Mouse (Mus musculus) intestine, embryonic 14.5 days (tissue): ENCODE measurements around the gene Rnf220. TPM values are rescaled to one million over a fixed set of nuclear protein-coding genes. Genes with fewer than 3 reads are reported as not detected.

ENCODE experiments used
- ATAC-seq: fragments of 200-750 bp; cut with Nextera tagmentation; replicated peaks from 2 replicates; pipeline ENCODE4 v1.8.0; 2017; ENCODE audit warnings: low read depth, moderate number of reproducible peaks, moderate TSS enrichment, moderate library complexity; ENCODE audit not compliant: low FRiP score, low TSS enrichment
- DNase-seq: peaks from one replicate; pipeline ENCODE4 v3.0.0-alpha.2; 2018; ENCODE audit warnings: low spot score
- H3K27ac ChIP-seq: fragments of 300-500 bp; sonication (generic); 2 replicates; pipeline ENCODE4 v1.5.1; 2014; ENCODE audit warnings: low read depth, mild to moderate bottlenecking, control low read depth
- H3K27me3 ChIP-seq: fragments of 300-500 bp; sonication (generic); replicated peaks from 2 replicates; pipeline ENCODE4 v1.6.1; 2014; ENCODE audit warnings: low read length, control low read depth; ENCODE audit not compliant: control insufficient read depth, insufficient read depth
- H3K36me3 ChIP-seq: fragments of 300-500 bp; sonication (generic); 2 replicates; pipeline ENCODE4 v1.6.1; 2014; ENCODE audit warnings: low read length, control low read depth; ENCODE audit not compliant: control insufficient read depth, insufficient read depth
- H3K4me1 ChIP-seq: fragments of 300-500 bp; sonication (generic); replicated peaks from 2 replicates; pipeline ENCODE4 v1.6.1; 2014; ENCODE audit warnings: low read length, control low read depth, mixed read lengths; ENCODE audit not compliant: control insufficient read depth, insufficient read depth
- H3K4me2 ChIP-seq: fragments of 300-500 bp; sonication (generic); 2 replicates; pipeline ENCODE4 v1.6.1; 2014; ENCODE audit warnings: low read length
- H3K4me3 ChIP-seq: fragments of 300-500 bp; sonication (generic); 2 replicates; pipeline ENCODE4 v1.5.1; 2014; ENCODE audit warnings: low read depth, low read length, control low read depth, mixed read lengths
- H3K9ac ChIP-seq: fragments of 300-500 bp; sonication (generic); 2 replicates; pipeline ENCODE4 v1.6.1; 2014; ENCODE audit warnings: mild to moderate bottlenecking, low read length
- H3K9me3 ChIP-seq: fragments of 300-500 bp; sonication (generic); 2 replicates; pipeline ENCODE4 v1.6.1; 2016; ENCODE audit warnings: low read length, control low read depth; ENCODE audit not compliant: control insufficient read depth
- WGBS: fragments of 180-500 bp; shearing (Covaris S2); extraction: QIAGEN DNeasy Blood & Tissue Kit; methylation state at CpG from one replicate; pipeline ENCODE4 v1.1.7; 2014; 5-methylcytosine and 5-hydroxymethylcytosine counted together
- polyA plus RNA-seq: library from polyadenylated mRNA; unstranded; fragments of >200 nt; fragmentation: Nextera tagmentation; extraction: Ambion mirVana; gene quantifications from 2 replicates; pipeline ENCODE4 v1.2.1, GENCODE M21; 2014

The Rnf220 gene
- polyA plus RNA-seq, 1 experiment from 2014 or later, result 65.1 TPM

- H3K4me2 ChIP-seq, result no peak overlapping the region
- WGBS, result 85% methylated on average over 8 of the region's 8 CpGs
- peaks cover 35% of the 10 kb centered on the region for H3K4me1 ChIP-seq
- no peaks in the 10 kb centered on the region for H3K9me3 ChIP-seq
- H3K27ac ChIP-seq, result no peak overlapping the region
- no peak overlapping the region for H3K9ac ChIP-seq
- no peaks in the 10 kb centered on the region for H3K27me3 ChIP-seq
- no peak overlapping the region for H3K4me3 ChIP-seq
- DNase-seq (no peak), ATAC-seq (no peak)
- H3K36me3 ChIP-seq, result peaks cover 78% of the 10 kb centered on the region
Measured at GRCm38 (mm10) chr4:117280397-117280930, 216.4 kb downstream of the Rnf220 start.

DNA sequence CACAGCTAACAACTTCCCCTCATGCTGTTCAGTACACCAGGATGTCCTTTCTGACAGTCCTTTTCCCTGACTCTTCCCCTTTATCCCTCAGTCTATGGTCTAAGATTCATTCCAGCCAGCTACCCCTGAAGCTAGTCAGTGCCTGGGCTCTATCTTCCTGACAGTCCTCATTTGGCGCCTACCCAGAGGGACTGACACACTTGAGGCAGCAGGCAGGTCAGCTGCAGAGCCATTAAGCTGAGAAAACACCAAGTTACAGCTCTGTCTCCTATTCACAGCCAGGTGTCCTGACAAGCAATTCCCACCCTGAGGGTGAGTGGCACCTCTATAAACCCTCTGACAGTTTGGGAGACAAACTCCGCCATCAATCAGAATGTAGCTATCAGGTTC lies 217.6 kb downstream of the Rnf220 start:
- Histone ChIP-seq H3K27me3 (no peaks in the 10 kb centered on the region), H3K4me3 (no peak overlapping the region), H3K4me1 (peaks cover 27% of the 10 kb centered on the region), H3K9me3 (peaks cover 5% of the 10 kb centered on the region), H3K4me2 (no peak overlapping the region), H3K9ac (no peak overlapping the region), H3K36me3 (peaks cover 78% of the 10 kb centered on the region), H3K27ac (no peak overlapping the region)
- ATAC-seq, result no peak
- no peak for DNase-seq
- WGBS, result 49% methylated on average over 2 of the region's 2 CpGs

DNA sequence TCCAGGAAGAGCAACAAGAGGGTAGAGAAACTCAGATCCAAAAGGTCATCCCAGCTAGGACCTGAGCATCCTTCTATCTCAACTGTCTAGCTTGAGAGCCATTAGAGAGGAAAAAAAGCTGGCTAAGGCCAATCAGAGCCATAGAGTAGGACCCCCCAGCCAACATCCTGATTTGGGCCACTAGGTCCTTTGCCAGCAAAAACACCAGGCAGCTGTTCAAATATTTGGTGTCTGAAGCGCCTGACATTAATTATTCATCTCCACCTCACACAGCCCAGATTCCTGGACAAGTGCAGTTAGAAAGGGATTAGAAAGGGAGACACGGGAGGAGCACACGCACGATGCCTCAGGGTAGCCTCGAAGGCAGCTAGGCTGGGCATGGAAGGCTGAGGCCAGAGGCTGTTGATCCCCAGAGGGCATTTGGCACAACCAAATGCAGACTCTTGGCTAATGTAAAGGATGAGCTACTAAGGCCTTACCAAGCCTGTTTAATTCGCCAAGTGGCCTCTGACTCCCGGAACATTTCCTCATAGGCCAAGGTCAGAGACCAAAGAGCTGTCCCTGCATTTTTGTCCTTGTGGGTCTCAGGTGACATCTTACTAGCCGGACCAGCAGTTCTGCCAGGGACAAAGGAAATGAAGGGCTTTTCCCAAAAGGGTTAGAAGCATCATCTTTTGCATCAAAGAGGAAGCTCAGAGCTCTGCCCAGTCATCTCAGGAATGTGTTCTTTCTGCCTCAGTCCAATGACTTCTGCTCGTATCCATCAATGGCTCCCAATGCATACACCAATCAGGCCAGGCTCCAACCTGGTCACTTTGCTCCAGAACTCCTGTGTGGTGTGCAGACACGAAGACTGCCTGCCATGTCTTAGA lies 218.2 kb downstream of the Rnf220 start:
- H3K4me2 ChIP-seq, result no peak overlapping the region
- H3K4me1 ChIP-seq, result peaks cover 21% of the 10 kb centered on the region
- H3K4me3 ChIP-seq, result no peak overlapping the region
- no peaks in the 10 kb centered on the region for H3K27me3 ChIP-seq
- ATAC-seq (no peak), DNase-seq (no peak)
- WGBS, result 78% methylated on average over 10 of the region's 10 CpGs
- H3K27ac ChIP-seq, result no peak overlapping the region
- no peak overlapping the region for H3K9ac ChIP-seq
- H3K36me3 ChIP-seq, result peaks cover 76% of the 10 kb centered on the region
- peaks cover 10% of the 10 kb centered on the region for H3K9me3 ChIP-seq

DNA sequence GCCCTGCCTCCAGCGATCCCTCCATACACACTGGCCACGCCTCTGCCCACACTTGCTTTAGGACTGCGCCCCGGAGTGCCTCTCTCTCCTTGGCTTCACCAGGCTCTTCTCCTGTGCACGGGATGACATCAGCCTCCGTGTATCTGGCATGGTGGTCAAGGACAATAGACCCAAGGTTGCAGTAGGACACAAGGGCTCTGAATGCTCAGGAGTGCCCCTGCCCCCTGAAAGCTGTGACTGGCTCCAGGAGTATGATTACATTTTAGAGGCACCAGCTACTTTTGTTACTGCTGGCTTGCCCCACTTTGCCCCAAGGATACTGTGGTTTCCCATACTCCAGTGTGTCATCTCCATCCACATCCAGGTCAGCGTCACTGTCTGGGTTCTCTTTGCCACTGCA lies 219.2 kb downstream of the Rnf220 start:
- Histone ChIP-seq H3K4me1 (peaks cover 15% of the 10 kb centered on the region; the same call in 1 of the 2 replicates), H3K27me3 (no peaks in the 10 kb centered on the region), H3K9me3 (peaks cover 10% of the 10 kb centered on the region), H3K4me2 (no peak overlapping the region), H3K9ac (no peak overlapping the region), H3K27ac (no peak overlapping the region), H3K4me3 (no peak overlapping the region), H3K36me3 (peaks cover 81% of the 10 kb centered on the region)
- DNase-seq (no peak), ATAC-seq (no peak)
- WGBS, result 91% methylated on average over 7 of the region's 7 CpGs

GRCm38 (mm10) chr4:117277021-117277420 lies 219.8 kb downstream of the Rnf220 start:
- no peak overlapping the region for H3K4me3 ChIP-seq
- no peak overlapping the region for H3K4me2 ChIP-seq
- H3K9ac ChIP-seq, result no peak overlapping the region
- peaks cover 81% of the 10 kb centered on the region for H3K36me3 ChIP-seq
- H3K4me1 ChIP-seq, result peaks cover 22% of the 10 kb centered on the region
- DNase-seq (no peak), ATAC-seq (no peak)
- peaks cover 10% of the 10 kb centered on the region for H3K9me3 ChIP-seq
- WGBS, result 68% methylated on average over 13 of the region's 13 CpGs
- no peak overlapping the region for H3K27ac ChIP-seq
- H3K27me3 ChIP-seq, result no peaks in the 10 kb centered on the region

GRCm38 (mm10) chr4:117276281-117276711 lies 220.6 kb downstream of the Rnf220 start:
- ATAC-seq, result peak; percentile 57; the same call in 1 of the 2 replicates
- no peak overlapping the region for H3K4me2 ChIP-seq

DNA sequence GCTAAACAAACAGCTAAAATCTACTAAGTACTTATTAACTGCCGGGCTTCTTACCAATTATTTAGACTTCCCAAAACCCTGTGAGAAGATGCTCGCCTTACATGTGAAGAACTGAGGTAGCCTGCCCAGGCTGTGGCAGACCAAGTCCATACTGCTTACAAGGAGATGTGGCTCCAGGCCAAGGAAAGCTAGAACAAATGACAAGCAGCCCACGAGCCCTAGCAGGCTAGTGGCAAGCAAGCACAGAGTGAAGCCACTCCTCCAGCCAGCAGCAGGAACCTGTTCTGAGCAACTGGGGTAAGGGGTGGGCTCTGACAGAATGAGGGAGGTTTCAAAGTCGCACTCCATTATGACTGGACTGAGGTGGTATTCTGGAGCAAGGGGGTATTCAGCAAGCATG lies 222.1 kb downstream of the Rnf220 start:
- no peak for ATAC-seq

More at GRCm38 (mm10) chr4:117276281-117276711, 220.6 kb downstream of the Rnf220 start:
- H3K9ac ChIP-seq, result no peak overlapping the region
- no peak overlapping the region for H3K27ac ChIP-seq
- DNase-seq, result peak; percentile 67
- H3K4me1 ChIP-seq, result peaks cover 24% of the 10 kb centered on the region
- peaks cover 10% of the 10 kb centered on the region for H3K9me3 ChIP-seq
- H3K4me3 ChIP-seq, result no peak overlapping the region
- H3K27me3 ChIP-seq, result no peaks in the 10 kb centered on the region
- WGBS, result 40% methylated on average over 17 of the region's 17 CpGs
- peaks cover 81% of the 10 kb centered on the region for H3K36me3 ChIP-seq

GRCm38 (mm10) chr4:117272459-117272858 lies 224.4 kb downstream of the Rnf220 start:
- H3K27ac ChIP-seq, result no peak overlapping the region
- H3K27me3 ChIP-seq, result no peaks in the 10 kb centered on the region
- 21% methylated on average over 12 of the region's 12 CpGs for WGBS
- no peak overlapping the region for H3K4me2 ChIP-seq
- 0 out of 2 replicates have a peak, but pooled peaks have one; percentile 18 for ATAC-seq
- peaks cover 51% of the 10 kb centered on the region for H3K36me3 ChIP-seq
- no peak overlapping the region for H3K4me3 ChIP-seq
- no peak overlapping the region for H3K9ac ChIP-seq
- no peak for DNase-seq
- peaks cover 10% of the 10 kb centered on the region for H3K9me3 ChIP-seq
- peaks cover 20% of the 10 kb centered on the region for H3K4me1 ChIP-seq

More for the DNA sequence above, 222.1 kb downstream of the Rnf220 start:
- 92% methylated on average over 4 of the region's 4 CpGs for WGBS
- Histone ChIP-seq H3K9ac (no peak overlapping the region), H3K36me3 (peaks cover 67% of the 10 kb centered on the region), H3K27me3 (no peaks in the 10 kb centered on the region), H3K4me3 (no peak overlapping the region), H3K27ac (no peak overlapping the region), H3K4me1 (peaks cover 24% of the 10 kb centered on the region), H3K4me2 (no peak overlapping the region), H3K9me3 (peaks cover 10% of the 10 kb centered on the region)
- DNase-seq, result no peak
